Mouse (Mus musculus): ENCODE data around the gene Gjc3. TPM values are rescaled to one million over a fixed set of nuclear protein-coding genes. Genes with fewer than 3 reads are reported as not detected.

Gjc3 gene
- 0.22 and 0.26 TPM in 2 replicates for polyA plus RNA-seq (2015; fragmentation: Nextera tagmentation; extraction: Ambion mirVana)

GRCm38 (mm10) chr5:137962945-137963344 lies at the start of gene Gjc3:
Gene Gjc3 (minus strand): TSS chr5:137963098.
- TF ChIP-seq EP300 (IDR thresholded peaks at IDR 0.05; ENCODE audit: low read depth) (no peak), CTCF (IDR thresholded peaks at IDR 0.05; ENCODE audit: low read depth) (no peak)
- DNase-seq = no peak
- 81% methylated on average over 8 of the region's 8 CpGs for WGBS (ENCODE audit: insufficient replicate concordance)

GRCm38 (mm10) chr5:138012382-138012781 lies 49.5 kb upstream of the Gjc3 start:
- Histone ChIP-seq H3K4me3 (ENCODE audit: low read depth, low read length) (no peak overlapping the region), H3K9me3 (ENCODE audit: low read length) (no peaks in the 10 kb centered on the region), H3K27ac (ENCODE audit: low read depth) (peak overlapping the region; percentile 87), H3K4me2 (ENCODE audit: low read depth, low read length) (no peak overlapping the region), H3K9ac (replicated peaks) (no peak overlapping the region), H3K36me3 (replicated peaks; ENCODE audit: insufficient read depth, low read length) (no peaks in the 10 kb centered on the region), H3K27me3 (ENCODE audit: insufficient read depth, low read length) (no peaks in the 10 kb centered on the region), H3K4me1 (ENCODE audit: insufficient read depth) (peaks cover 8% of the 10 kb centered on the region)
- ATAC-seq (peak; percentile 89), DNase-seq (peak; percentile 53)
- TF ChIP-seq EP300 (IDR thresholded peaks at IDR 0.05; ENCODE audit: low read depth) = peak; percentile 76
- TF ChIP-seq CTCF (IDR thresholded peaks at IDR 0.05; ENCODE audit: low read depth) = no peak
- 61% methylated on average over 5 of the region's 5 CpGs for WGBS (ENCODE audit: insufficient replicate concordance)

More at GRCm38 (mm10) chr5:137962945-137963344, at the start of gene Gjc3:
- Histone ChIP-seq H3K4me2 (ENCODE audit: low read depth, low read length) (no peak within 1 kb of the TSS), H3K9ac (replicated peaks) (no peak within 1 kb of the TSS), H3K27me3 (ENCODE audit: insufficient read depth, low read length) (no peaks in the 10 kb centered on the region), H3K36me3 (replicated peaks; ENCODE audit: insufficient read depth, low read length) (no peaks in the 10 kb centered on the region), H3K9me3 (ENCODE audit: low read length) (no peaks in the 10 kb centered on the region), H3K27ac (ENCODE audit: low read depth) (no peak within 1 kb of the TSS), H3K4me1 (ENCODE audit: insufficient read depth) (no peaks in the 10 kb centered on the region), H3K4me3 (ENCODE audit: low read depth, low read length) (no peak within 1 kb of the TSS)
- no peak for ATAC-seq

- H3K4me2 ChIP-seq (ENCODE audit: low read depth, low read length) = no peak overlapping the region
- H3K4me1 ChIP-seq (ENCODE audit: insufficient read depth) = peaks cover 8% of the 10 kb centered on the region
- WGBS (ENCODE audit: insufficient replicate concordance) = 70% methylated on average over 5 of the region's 5 CpGs
- ATAC-seq = peak; percentile 65
- peak; percentile 14 for DNase-seq
- TF ChIP-seq CTCF (IDR thresholded peaks at IDR 0.05; ENCODE audit: low read depth) (no peak), EP300 (IDR thresholded peaks at IDR 0.05; ENCODE audit: low read depth) (0 out of 2 replicates have a peak, but pooled peaks have one; percentile 51)
- H3K36me3 ChIP-seq (replicated peaks; ENCODE audit: insufficient read depth, low read length) = no peaks in the 10 kb centered on the region
- H3K27me3 ChIP-seq (ENCODE audit: insufficient read depth, low read length) = no peaks in the 10 kb centered on the region
- H3K9ac ChIP-seq (replicated peaks) = no peak overlapping the region
- H3K9me3 ChIP-seq (ENCODE audit: low read length) = no peaks in the 10 kb centered on the region
- H3K27ac ChIP-seq (ENCODE audit: low read depth) = peak overlapping the region; percentile 52
- H3K4me3 ChIP-seq (ENCODE audit: low read depth, low read length) = no peak overlapping the region
Measured at GRCm38 (mm10) chr5:138009437-138009836, 46.5 kb upstream of the Gjc3 start.

- no peak overlapping the region for H3K4me3 ChIP-seq (ENCODE audit: low read depth, low read length)
- peak overlapping the region; percentile 67; the same call in 1 of the 2 replicates for H3K27ac ChIP-seq (ENCODE audit: low read depth)
- H3K27me3 ChIP-seq (ENCODE audit: insufficient read depth, low read length) = no peaks in the 10 kb centered on the region
- peak; percentile 9 for DNase-seq
- H3K4me1 ChIP-seq (ENCODE audit: insufficient read depth) = peaks cover 9% of the 10 kb centered on the region; the same call in 1 of the 2 replicates
- no peak for TF ChIP-seq CTCF (IDR thresholded peaks at IDR 0.05; ENCODE audit: low read depth)
- peak; percentile 69 for TF ChIP-seq EP300 (IDR thresholded peaks at IDR 0.05; ENCODE audit: low read depth)
- H3K4me2 ChIP-seq (ENCODE audit: low read depth, low read length) = no peak overlapping the region
- no peak overlapping the region for H3K9ac ChIP-seq (replicated peaks)
- ATAC-seq = peak; percentile 68
- WGBS (ENCODE audit: insufficient replicate concordance) = 30% methylated on average over 1 of the region's 1 CpGs
- H3K36me3 ChIP-seq (replicated peaks; ENCODE audit: insufficient read depth, low read length) = peaks cover 17% of the 10 kb centered on the region
- no peaks in the 10 kb centered on the region for H3K9me3 ChIP-seq (ENCODE audit: low read length)
Measured at GRCm38 (mm10) chr5:137986351-137986750, 23.5 kb upstream of the Gjc3 start.

GRCm38 (mm10) chr5:137981300-137981699 lies 18.4 kb upstream of the Gjc3 start, which contains the start of gene Azgp1:
Gene Azgp1 (plus strand): TSS chr5:137981520.
- H3K9ac ChIP-seq (replicated peaks) = peak within 1 kb of the TSS; percentile 74
- peak within 1 kb of the TSS; percentile 62 for H3K4me2 ChIP-seq (ENCODE audit: low read depth, low read length)
- WGBS (ENCODE audit: insufficient replicate concordance) = 38% methylated on average over 4 of the region's 4 CpGs
- no peaks in the 10 kb centered on the region for H3K4me1 ChIP-seq (ENCODE audit: insufficient read depth)
- peak within 1 kb of the TSS; percentile 91 for H3K27ac ChIP-seq (ENCODE audit: low read depth)
- peak within 1 kb of the TSS; percentile 41 for H3K4me3 ChIP-seq (ENCODE audit: low read depth, low read length)
- H3K27me3 ChIP-seq (ENCODE audit: insufficient read depth, low read length) = no peaks in the 10 kb centered on the region
- H3K36me3 ChIP-seq (replicated peaks; ENCODE audit: insufficient read depth, low read length) = no peaks in the 10 kb centered on the region
- peak; percentile 84 for DNase-seq
- ATAC-seq = peak; percentile 88
- H3K9me3 ChIP-seq (ENCODE audit: low read length) = no peaks in the 10 kb centered on the region
- TF ChIP-seq CTCF (IDR thresholded peaks at IDR 0.05; ENCODE audit: low read depth) (no peak), EP300 (IDR thresholded peaks at IDR 0.05; ENCODE audit: low read depth) (peak; percentile 69)

DNA sequence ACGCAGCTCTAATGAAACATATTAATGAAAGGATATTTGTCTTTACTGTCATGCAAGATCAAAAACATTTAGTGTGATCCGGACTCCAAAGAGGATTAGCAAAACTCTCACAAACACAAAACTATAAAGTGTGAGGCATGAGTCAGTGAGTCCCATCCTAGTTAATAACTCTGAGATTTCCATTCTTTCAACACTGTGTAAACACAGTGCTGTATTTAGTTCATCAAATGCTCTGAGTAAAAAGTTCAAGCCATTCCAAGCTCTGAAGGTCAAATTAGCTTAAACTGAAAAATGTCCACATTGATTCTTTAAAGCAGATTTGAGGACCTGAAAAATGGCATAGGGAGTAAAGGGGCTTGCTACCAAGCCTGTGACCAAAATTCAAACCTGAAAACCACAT lies 16.2 kb upstream of the Gjc3 start:
- Histone ChIP-seq H3K4me2 (ENCODE audit: low read depth, low read length) (no peak overlapping the region), H3K4me3 (ENCODE audit: low read depth, low read length) (no peak overlapping the region), H3K9me3 (ENCODE audit: low read length) (no peaks in the 10 kb centered on the region), H3K4me1 (ENCODE audit: insufficient read depth) (0 out of 2 replicates have a peak, but pooled peaks cover 3% of the 10 kb centered on the region), H3K9ac (replicated peaks) (no peak overlapping the region), H3K27ac (ENCODE audit: low read depth) (peak overlapping the region; percentile 74), H3K36me3 (replicated peaks; ENCODE audit: insufficient read depth, low read length) (no peaks in the 10 kb centered on the region), H3K27me3 (ENCODE audit: insufficient read depth, low read length) (no peaks in the 10 kb centered on the region)
- ATAC-seq (no peak), DNase-seq (peak; percentile 2)
- WGBS (ENCODE audit: insufficient replicate concordance) = 60% methylated on average over 2 of the region's 2 CpGs
- TF ChIP-seq CTCF (IDR thresholded peaks at IDR 0.05; ENCODE audit: low read depth) = no peak
- TF ChIP-seq EP300 (IDR thresholded peaks at IDR 0.05; ENCODE audit: low read depth) = no peak; the same call in 1 of the 2 replicates
